8 mouse cellular contexts compared by ENCODE assay signal in the genomic region with DNA sequence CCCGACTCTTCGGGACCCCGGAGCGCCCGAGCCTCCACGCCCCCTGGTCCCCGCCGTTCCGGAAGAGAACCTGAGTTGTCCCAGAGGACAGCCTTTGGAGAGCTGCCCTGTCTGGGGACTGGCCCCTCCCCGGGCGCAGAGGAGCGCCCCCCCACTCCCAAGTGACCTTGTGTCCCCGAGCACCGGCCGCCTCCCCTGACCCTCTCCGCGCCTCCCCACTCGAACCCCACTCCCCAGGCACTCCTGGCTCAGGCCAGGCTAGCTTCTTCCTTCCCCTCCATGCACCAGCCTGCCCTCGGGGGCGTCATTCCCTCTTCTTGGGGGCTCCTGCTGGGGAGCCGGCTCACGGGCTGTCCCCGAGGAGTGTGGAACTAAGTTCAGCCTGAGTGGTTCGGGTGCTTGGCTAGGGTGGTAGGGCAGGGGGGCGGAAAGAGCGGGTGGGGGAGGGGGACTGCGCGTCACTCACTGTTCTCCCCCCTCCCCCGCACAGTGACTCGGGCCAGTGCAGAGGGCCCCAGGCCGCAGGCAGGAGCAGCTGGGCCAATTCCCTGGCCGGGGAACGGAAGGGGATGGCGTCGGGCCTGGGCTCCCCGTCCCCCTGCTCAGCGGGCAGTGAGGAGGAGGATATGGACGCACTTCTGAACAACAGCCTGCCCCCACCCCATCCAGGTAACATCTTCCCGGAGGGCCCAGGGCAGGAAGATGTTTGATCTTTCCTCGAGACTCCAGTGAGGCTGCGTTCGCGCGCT. TPM values are rescaled to one million over a fixed set of nuclear protein-coding genes. Genes with fewer than 3 reads are reported as not detected.
DNase-seq lines count a peak whose midpoint lies in the region; ATAC-seq and TF ChIP-seq lines count a peak whose summit lies in the region.

No protein-coding gene starts in this region.

- no peak for TF ChIP-seq EP300 in liver, postnatal 0 days (IDR thresholded peaks at IDR 0.05; ENCODE audit: low read depth)

- H3K4me3 ChIP-seq in kidney, adult 2 months (ENCODE audit: insufficient read depth, low read depth, low read length), result peak overlapping the region; percentile 99
- H3K4me3 ChIP-seq in liver, postnatal 0 days (ENCODE audit: low read depth, low read length), result peak overlapping the region; percentile 99
- H3K4me3 ChIP-seq in neural tube, embryonic 13.5 days, result peak overlapping the region; percentile 99
- peak overlapping the region; percentile 96 for H3K4me3 ChIP-seq in thymus, adult 2 months (ENCODE audit: control insufficient read depth, insufficient read depth, low read length)

- ATAC-seq in Patski, result peak; percentile 24
- peak; percentile 49 for ATAC-seq in liver, postnatal 0 days
- peak; percentile 56 for ATAC-seq in neural tube, embryonic 13.5 days (ENCODE audit: low read depth)

- H3K9me3 ChIP-seq in liver, postnatal 0 days (ENCODE audit: low read length), result no peaks in the 10 kb centered on the region
- H3K9me3 ChIP-seq in neural tube, embryonic 13.5 days, result no peaks in the 10 kb centered on the region

- CTCF ChIA-PET in Patski (lab: Charles Lee), result no interaction called here

- peaks cover 7% of the 10 kb centered on the region; the same call in 1 of the 2 replicates for H3K36me3 ChIP-seq in kidney, adult 2 months (ENCODE audit: control insufficient read depth, insufficient read depth, low read length)
- peaks cover 34% of the 10 kb centered on the region for H3K36me3 ChIP-seq in liver, postnatal 0 days (replicated peaks; ENCODE audit: insufficient read depth, low read length)
- peaks cover 37% of the 10 kb centered on the region for H3K36me3 ChIP-seq in neural tube, embryonic 13.5 days
- peaks cover 16% of the 10 kb centered on the region for H3K36me3 ChIP-seq in thymus, adult 2 months (ENCODE audit: control insufficient read depth, insufficient read depth, low read length)

- peak overlapping the region; percentile 97 for H3K9ac ChIP-seq in liver, postnatal 0 days (replicated peaks)
- H3K9ac ChIP-seq in neural tube, embryonic 13.5 days, result peak overlapping the region; percentile 99

- POLR2A ChIA-PET in Patski (lab: Charles Lee), result interaction anchor here (1.3 kb wide), 1 partner anchor 69 kb away, joined by 4 read pairs; a partner anchor contains a TSS

- in situ Hi-C loops in Patski (cut with MboI; ENCODE audit: low pct_unique_long_range_greater_than_20kb), result no loop called here

- H3K27me3 ChIP-seq in Patski, result no peaks in the 10 kb centered on the region
- no peaks in the 10 kb centered on the region for H3K27me3 ChIP-seq in kidney, adult 2 months (replicated peaks; ENCODE audit: control insufficient read depth, insufficient read depth, low read length)
- H3K27me3 ChIP-seq in liver, postnatal 0 days (ENCODE audit: insufficient read depth, low read length), result no peaks in the 10 kb centered on the region
- no peaks in the 10 kb centered on the region for H3K27me3 ChIP-seq in neural tube, embryonic 13.5 days
- no peaks in the 10 kb centered on the region for H3K27me3 ChIP-seq in thymus, adult 2 months (ENCODE audit: control insufficient read depth, insufficient read depth, low read length)

- no peak for TF ChIP-seq POLR2A in kidney, adult 2 months (IDR thresholded peaks at IDR 0.05; ENCODE audit: low read depth, low read length)
- TF ChIP-seq POLR2A in thymus, adult 2 months (IDR thresholded peaks at IDR 0.05; ENCODE audit: control insufficient read depth, extremely low read depth, insufficient read depth, low read length, poor library complexity), result peak; percentile 48; the same call in 1 of the 2 replicates

- TF ChIP-seq CTCF in Patski (IDR thresholded peaks at IDR 0.05), result no peak
- no peak for TF ChIP-seq CTCF in kidney, adult 2 months (conservative IDR thresholded peaks at IDR 0.05; ENCODE audit: insufficient read depth, insufficient read length, low read depth, low read length)
- 0 out of 2 replicates have a peak, but pooled peaks have one; percentile 1 for TF ChIP-seq CTCF in liver, postnatal 0 days (IDR thresholded peaks at IDR 0.05; ENCODE audit: low read depth)
- no peak for TF ChIP-seq CTCF in thymus, adult 2 months (IDR thresholded peaks at IDR 0.05; ENCODE audit: borderline replicate concordance, control insufficient read depth, extremely low read depth, insufficient read depth, low read length, poor library complexity)

- peak overlapping the region; percentile 98 for H3K4me2 ChIP-seq in liver, postnatal 0 days (ENCODE audit: low read depth, low read length)
- peak overlapping the region; percentile 98 for H3K4me2 ChIP-seq in neural tube, embryonic 13.5 days

- WGBS in kidney, adult 2 months, result under 1% methylated on average over 43 of the region's 44 CpGs
- under 1% methylated on average over 28 of the region's 44 CpGs for WGBS in liver, postnatal 0 days (ENCODE audit: insufficient replicate concordance)
- under 1% methylated on average over 40 of the region's 44 CpGs for WGBS in neural tube, embryonic 13.5 days
- under 1% methylated on average over 43 of the region's 44 CpGs for WGBS in thymus, adult 2 months

- peak overlapping the region; percentile 95 for H3K27ac ChIP-seq in kidney, adult 2 months (ENCODE audit: insufficient read depth, low read depth, low read length)
- H3K27ac ChIP-seq in liver, postnatal 0 days (ENCODE audit: low read depth), result peak overlapping the region; percentile 96
- peak overlapping the region; percentile 97 for H3K27ac ChIP-seq in neural tube, embryonic 13.5 days (replicated peaks)
- H3K27ac ChIP-seq in thymus, adult 2 months (ENCODE audit: control insufficient read depth, insufficient read depth, low read length), result peak overlapping the region; percentile 77

- DNase-seq in 3T3-L1 (ENCODE audit: low read depth, low spot score) (peak; percentile 57), Patski (ENCODE audit: low read depth, low spot score) (peak; percentile 17)
- DNase-seq in embryo, embryonic 10 days (ENCODE audit: low spot score), result peak; percentile 60
- DNase-seq in heart, adult 8-10 months (ENCODE audit: low spot score), result peak; percentile 48
- DNase-seq in kidney, adult 2 months, result peak; percentile 80
- peak; percentile 74 for DNase-seq in liver, postnatal 0 days
- DNase-seq in thymus, adult 2 months, result peak; percentile 69

- peaks cover 23% of the 10 kb centered on the region for H3K4me1 ChIP-seq in kidney, adult 2 months (ENCODE audit: control insufficient read depth, insufficient read depth, low read length)
- H3K4me1 ChIP-seq in liver, postnatal 0 days (ENCODE audit: insufficient read depth), result peaks cover 36% of the 10 kb centered on the region
- H3K4me1 ChIP-seq in neural tube, embryonic 13.5 days (replicated peaks), result peaks cover 40% of the 10 kb centered on the region
- H3K4me1 ChIP-seq in thymus, adult 2 months (replicated peaks; ENCODE audit: control insufficient read depth, insufficient read depth, low read length), result peaks cover 42% of the 10 kb centered on the region

RNA-seq across cellular contexts. Expression of a gene that starts 1.0 kb away (rescaled TPM):
- 198 TPM for polyA plus RNA-seq in Patski (2021)
- total RNA-seq in heart, adult 8-10 months (2022), result 100 to 1,000 TPM; 100 to 126 (median 113) TPM
- polyA plus RNA-seq in kidney, adult 2 months (2012; rRNA removed), result 43.6 and 57.7 TPM in 2 replicates
- 20.0 and 24.5 TPM in 2 replicates for polyA plus RNA-seq in liver, postnatal 0 days (2015; fragmentation: Nextera tagmentation; extraction: Ambion mirVana)
- polyA plus RNA-seq in neural tube, embryonic 13.5 days (2015; fragmentation: Nextera tagmentation; extraction: Ambion mirVana), result 89.0 and 107 TPM in 2 replicates
- polyA plus RNA-seq in thymus, adult 2 months (2012; rRNA removed), result 127 and 211 TPM in 2 replicates

RNA-seq across cellular contexts. Expression of a gene that starts 29.1 kb away (rescaled TPM):
- not detected for polyA plus RNA-seq in Patski (2021)
- total RNA-seq in heart, adult 8-10 months (2022), result 1 to 10 TPM in 1 of 4 experiments, not detected in 3; 1.6 TPM
- 2.9 and 3.5 TPM in 2 replicates for polyA plus RNA-seq in kidney, adult 2 months (2012; rRNA removed)
- polyA plus RNA-seq in liver, postnatal 0 days (2015; fragmentation: Nextera tagmentation; extraction: Ambion mirVana), result 0.57 and 0.85 TPM in 2 replicates
- 0.43 and 0.77 TPM in 2 replicates for polyA plus RNA-seq in neural tube, embryonic 13.5 days (2015; fragmentation: Nextera tagmentation; extraction: Ambion mirVana)
- 35.7 and 40.0 TPM in 2 replicates for polyA plus RNA-seq in thymus, adult 2 months (2012; rRNA removed)

RNA-seq across cellular contexts. Expression of a gene that starts 34.9 kb away (rescaled TPM):
- 65.0 TPM for polyA plus RNA-seq in Patski (2021)
- total RNA-seq in heart, adult 8-10 months (2022), result 10 to 100 TPM; 16.5 to 21.5 (median 20.3) TPM
- 15.5 and 16.5 TPM in 2 replicates for polyA plus RNA-seq in kidney, adult 2 months (2012; rRNA removed)
- polyA plus RNA-seq in liver, postnatal 0 days (2015; fragmentation: Nextera tagmentation; extraction: Ambion mirVana), result 23.2 and 24.8 TPM in 2 replicates
- 44.5 and 45.3 TPM in 2 replicates for polyA plus RNA-seq in neural tube, embryonic 13.5 days (2015; fragmentation: Nextera tagmentation; extraction: Ambion mirVana)
- polyA plus RNA-seq in thymus, adult 2 months (2012; rRNA removed), result 26.4 and 28.6 TPM in 2 replicates

RNA-seq across cellular contexts. Expression of a gene that starts 47.3 kb away (rescaled TPM):
- 9.7 TPM for polyA plus RNA-seq in Patski (2021)
- 1 to 10 TPM; 1.5 to 2.6 (median 2.2) TPM for total RNA-seq in heart, adult 8-10 months (2022)
- 14.3 and 18.9 TPM in 2 replicates for polyA plus RNA-seq in kidney, adult 2 months (2012; rRNA removed)
- 1.3 and 2.0 TPM in 2 replicates for polyA plus RNA-seq in liver, postnatal 0 days (2015; fragmentation: Nextera tagmentation; extraction: Ambion mirVana)
- polyA plus RNA-seq in neural tube, embryonic 13.5 days (2015; fragmentation: Nextera tagmentation; extraction: Ambion mirVana), result 19.0 and 21.0 TPM in 2 replicates
- polyA plus RNA-seq in thymus, adult 2 months (2012; rRNA removed), result 70.8 and 89.5 TPM in 2 replicates

RNA-seq across cellular contexts. Expression of a gene that starts 48.3 kb away (rescaled TPM):
- 6.2 TPM for polyA plus RNA-seq in Patski (2021)
- 10 to 100 TPM in 2 of 4 experiments, 1 to 10 TPM in 2; 5.2 to 11.9 (median 9.4) TPM for total RNA-seq in heart, adult 8-10 months (2022)
- 35.0 and 36.4 TPM in 2 replicates for polyA plus RNA-seq in kidney, adult 2 months (2012; rRNA removed)
- polyA plus RNA-seq in liver, postnatal 0 days (2015; fragmentation: Nextera tagmentation; extraction: Ambion mirVana), result 4.2 and 4.8 TPM in 2 replicates
- 21.1 and 24.0 TPM in 2 replicates for polyA plus RNA-seq in neural tube, embryonic 13.5 days (2015; fragmentation: Nextera tagmentation; extraction: Ambion mirVana)
- polyA plus RNA-seq in thymus, adult 2 months (2012; rRNA removed), result 90.4 and 94.6 TPM in 2 replicates

Comparison
In these comparisons a context has a peak if more than half of its experiments do, and no peak if none do; other contexts are left out.
1. Peak in every context shown above with its lines: DNase-seq, ATAC-seq, H3K4me3 ChIP-seq and H3K27ac ChIP-seq.
2. DNase-seq: peak in every context shown above with its lines; median percentile 80 in kidney, adult 2 months; 74 in liver, postnatal 0 days; 69 in thymus, adult 2 months; 60 in embryo, embryonic 10 days; 57 in 3T3-L1; 48 in heart, adult 8-10 months; 17 in Patski.